Mouse (Mus musculus) heart, embryonic 16.5 days (tissue): ENCODE measurements around the gene Cggbp1. TPM values are rescaled to one million over a fixed set of nuclear protein-coding genes. Genes with fewer than 3 reads are reported as not detected.

Experiments used
- ATAC-seq: fragments of 200-750 bp; cut with Nextera tagmentation; replicated peaks from 2 replicates; pipeline ENCODE4 v1.8.0; 2017; ENCODE audit warnings: moderate number of reproducible peaks; ENCODE audit not compliant: insufficient read depth, low FRiP score; ENCODE audit errors: extremely low read depth
- H3K27ac ChIP-seq: fragments of 300-500 bp; sonication (generic); 2 replicates; pipeline ENCODE4 v1.5.1; 2014; ENCODE audit warnings: mild to moderate bottlenecking, low read length, control low read depth, moderate library complexity
- H3K27me3 ChIP-seq: fragments of 300-500 bp; sonication (generic); 2 replicates; pipeline ENCODE4 v1.6.1; 2014; ENCODE audit warnings: low read length, mixed read lengths; ENCODE audit not compliant: control insufficient read depth, insufficient read depth
- H3K36me3 ChIP-seq: fragments of 300-500 bp; sonication (generic); 2 replicates; pipeline ENCODE4 v1.6.1; 2014; ENCODE audit not compliant: control insufficient read depth, insufficient read depth
- H3K4me1 ChIP-seq: fragments of 300-500 bp; sonication (generic); 2 replicates; pipeline ENCODE4 v1.6.1; 2014; ENCODE audit warnings: low read length, mixed read lengths; ENCODE audit not compliant: control insufficient read depth, insufficient read depth
- H3K4me2 ChIP-seq: fragments of 300-500 bp; sonication (generic); 2 replicates; pipeline ENCODE4 v1.6.1; 2014; ENCODE audit warnings: low read depth, mild to moderate bottlenecking, control low read depth, low read length
- H3K4me3 ChIP-seq: fragments of 300-500 bp; sonication (generic); 2 replicates; pipeline ENCODE4 v1.5.1; 2014; ENCODE audit warnings: mild to moderate bottlenecking, control low read depth, low read length
- H3K9ac ChIP-seq: fragments of 300-500 bp; sonication (generic); 2 replicates; pipeline ENCODE4 v1.6.1; 2014; ENCODE audit warnings: low read length, control low read depth
- H3K9me3 ChIP-seq: fragments of 300-500 bp; sonication (generic); replicated peaks from 2 replicates; pipeline ENCODE4 v1.6.1; 2016; ENCODE audit warnings: low read length; ENCODE audit not compliant: control insufficient read depth
- WGBS: fragments of 180-500 bp; shearing (Covaris S2); extraction: QIAGEN DNeasy Blood & Tissue Kit; methylation state at CpG from one replicate; pipeline ENCODE4 v1.1.7; 2014; 5-methylcytosine and 5-hydroxymethylcytosine counted together
- polyA plus RNA-seq: library from polyadenylated mRNA; unstranded; fragments of >200 nt; fragmentation: Nextera tagmentation; extraction: Ambion mirVana; gene quantifications from 2 replicates; pipeline ENCODE4 v1.2.1, GENCODE M21; 2015

The Cggbp1 gene
- 46.9 and 52.2 TPM in 2 replicates for polyA plus RNA-seq

DNA sequence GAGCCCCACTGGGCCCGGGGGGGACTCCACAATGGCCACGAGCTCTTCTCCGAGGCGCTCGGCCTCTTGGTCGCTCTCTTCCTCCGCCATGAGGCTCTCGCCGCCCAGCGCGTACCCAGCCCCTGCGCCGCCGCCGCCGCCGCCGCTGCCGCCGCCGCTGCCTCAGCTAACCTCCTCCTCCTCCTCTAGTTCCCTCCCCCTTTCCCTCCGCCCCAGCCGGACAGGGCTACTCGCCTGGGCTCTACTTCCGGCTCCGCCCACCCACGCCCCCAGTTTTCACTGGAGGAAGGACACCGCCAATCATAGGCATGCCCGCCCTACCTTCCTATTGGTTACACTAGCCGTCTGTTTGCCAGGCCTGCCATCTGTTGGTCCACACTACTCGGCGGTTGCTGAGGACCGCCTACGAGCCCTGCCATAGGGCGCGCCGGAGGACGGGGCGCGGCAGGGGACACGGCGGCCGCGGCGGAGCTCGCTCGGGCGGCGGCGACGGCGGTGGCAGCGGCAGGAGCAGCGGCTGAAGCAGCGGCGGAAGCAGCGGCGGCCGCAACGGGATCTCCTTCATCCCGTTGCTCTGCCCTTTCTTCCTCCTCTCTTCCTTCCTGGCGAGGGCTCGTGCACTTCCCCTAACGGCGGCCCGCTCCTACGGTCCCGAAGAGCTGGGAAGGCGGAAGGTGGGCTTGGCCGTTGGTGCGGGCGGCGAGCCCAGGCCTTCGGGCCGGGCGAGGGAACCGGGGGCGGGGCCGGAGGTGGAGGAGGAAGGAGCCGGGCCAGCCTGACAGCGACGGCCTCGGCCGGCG lies at the start of gene Cggbp1, which contains the start of gene Zfp654:
Cggbp1 (plus strand) TSS at position 434 of the 800 bp plus-strand sequence.
Zfp654 (minus strand) TSS at position 90 of the 800 bp plus-strand sequence.
- Histone ChIP-seq H3K9ac (peak within 1 kb of the TSS; percentile 95), H3K4me1 (peaks cover 13% of the 10 kb centered on the region), H3K27ac (peak within 1 kb of the TSS; percentile 99), H3K9me3 (no peaks in the 10 kb centered on the region), H3K4me2 (peak within 1 kb of the TSS; percentile 84), H3K27me3 (no peaks in the 10 kb centered on the region), H3K36me3 (peaks cover 12% of the 10 kb centered on the region), H3K4me3 (peak within 1 kb of the TSS; percentile 85)
- ATAC-seq: peak; percentile 100
- WGBS: 0% methylated on average over 70 of the region's 85 CpGs

DNA sequence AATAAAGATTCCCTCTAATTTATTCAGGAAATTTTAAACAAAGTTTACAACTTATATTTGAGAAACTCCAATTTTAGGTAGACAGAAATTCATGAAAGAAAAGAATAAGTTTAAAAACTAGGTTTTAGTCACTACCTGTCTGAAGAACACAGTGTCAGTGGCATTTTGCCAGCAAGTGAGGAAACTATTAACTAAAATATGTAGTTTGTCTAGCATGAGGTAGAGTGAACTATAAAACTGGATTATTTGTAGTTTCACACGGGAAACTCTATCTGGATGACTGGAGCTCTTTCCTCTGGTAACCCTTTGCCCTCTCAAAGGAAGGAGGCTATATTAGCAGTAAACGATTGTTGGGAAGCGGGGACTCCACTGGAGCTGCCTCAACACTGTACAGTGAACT lies 48.8 kb upstream of the Cggbp1 start:
- WGBS: 86% methylated on average over 3 of the region's 3 CpGs
- no peaks in the 10 kb centered on the region for H3K9me3 ChIP-seq
- no peak for ATAC-seq

DNA sequence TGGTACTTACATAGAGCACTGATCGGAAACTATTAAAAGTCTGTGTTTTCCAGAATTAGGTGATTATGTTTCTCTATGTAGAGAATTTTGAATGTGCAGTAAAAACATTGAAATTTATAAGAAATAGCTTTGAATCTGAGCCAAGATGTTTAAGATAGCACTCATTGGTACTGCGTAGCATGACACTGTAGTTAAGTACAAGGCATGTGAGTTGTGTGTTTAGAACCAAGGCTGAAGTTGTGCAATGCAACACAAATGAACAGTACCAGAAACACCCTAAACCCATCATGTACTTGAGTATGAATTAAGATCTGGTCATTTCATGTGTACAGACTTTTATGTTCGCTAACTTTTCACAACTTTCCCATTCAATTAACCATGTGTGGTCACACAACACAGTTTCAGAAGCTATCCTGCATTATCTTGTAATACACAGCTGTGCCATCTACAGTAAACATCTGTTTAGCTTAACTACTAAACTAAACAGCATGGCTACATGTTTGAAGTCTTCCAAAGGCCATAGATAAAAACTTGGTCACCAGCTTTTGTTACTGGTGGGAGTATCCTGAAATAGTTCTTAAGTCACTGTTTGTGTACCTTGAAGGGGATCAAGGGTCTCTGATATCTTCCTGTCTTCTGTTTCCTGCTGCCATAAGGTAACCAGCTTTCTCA lies 34.6 kb upstream of the Cggbp1 start:
- Histone ChIP-seq H3K9me3 (no peaks in the 10 kb centered on the region), H3K27ac (no peak overlapping the region), H3K9ac (no peak overlapping the region), H3K36me3 (peaks cover 7% of the 10 kb centered on the region; the same call in 1 of the 2 replicates), H3K4me2 (no peak overlapping the region), H3K4me1 (no peaks in the 10 kb centered on the region), H3K27me3 (no peaks in the 10 kb centered on the region), H3K4me3 (no peak overlapping the region)
- 89% methylated on average over 3 of the region's 3 CpGs for WGBS
- no peak for ATAC-seq

More for the DNA sequence above, 48.8 kb upstream of the Cggbp1 start:
- H3K9ac ChIP-seq: no peak overlapping the region
- no peak overlapping the region for H3K4me2 ChIP-seq
- no peaks in the 10 kb centered on the region for H3K27me3 ChIP-seq
- no peak overlapping the region for H3K4me3 ChIP-seq
- no peak overlapping the region for H3K27ac ChIP-seq
- peaks cover 6% of the 10 kb centered on the region; the same call in 1 of the 2 replicates for H3K36me3 ChIP-seq
- no peaks in the 10 kb centered on the region for H3K4me1 ChIP-seq

DNA sequence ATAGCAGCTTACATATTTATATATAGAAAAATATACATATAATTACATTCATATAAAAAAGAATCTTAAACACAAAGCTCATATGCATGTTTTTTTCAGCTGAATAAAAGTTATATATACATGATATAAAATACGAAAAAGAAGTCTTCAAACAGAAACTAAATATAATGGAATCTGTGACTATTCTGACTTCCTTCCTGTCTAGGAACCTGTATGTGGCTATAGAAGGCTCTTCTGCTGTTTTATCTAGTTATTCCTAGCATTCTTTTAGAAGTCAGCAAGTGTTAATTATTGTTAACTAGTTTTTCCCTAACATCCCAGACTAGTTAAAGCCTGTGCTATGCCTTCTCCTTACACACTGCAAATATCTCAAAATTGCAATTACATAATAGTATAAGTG lies 27.9 kb upstream of the Cggbp1 start:
- Histone ChIP-seq H3K4me2 (no peak overlapping the region), H3K9ac (no peak overlapping the region), H3K9me3 (no peaks in the 10 kb centered on the region), H3K27me3 (no peaks in the 10 kb centered on the region), H3K4me3 (no peak overlapping the region), H3K27ac (no peak overlapping the region), H3K4me1 (no peaks in the 10 kb centered on the region), H3K36me3 (peaks cover 2% of the 10 kb centered on the region; the same call in 1 of the 2 replicates)
- 79% methylated on average over 1 of the region's 1 CpGs for WGBS
- no peak for ATAC-seq

DNA sequence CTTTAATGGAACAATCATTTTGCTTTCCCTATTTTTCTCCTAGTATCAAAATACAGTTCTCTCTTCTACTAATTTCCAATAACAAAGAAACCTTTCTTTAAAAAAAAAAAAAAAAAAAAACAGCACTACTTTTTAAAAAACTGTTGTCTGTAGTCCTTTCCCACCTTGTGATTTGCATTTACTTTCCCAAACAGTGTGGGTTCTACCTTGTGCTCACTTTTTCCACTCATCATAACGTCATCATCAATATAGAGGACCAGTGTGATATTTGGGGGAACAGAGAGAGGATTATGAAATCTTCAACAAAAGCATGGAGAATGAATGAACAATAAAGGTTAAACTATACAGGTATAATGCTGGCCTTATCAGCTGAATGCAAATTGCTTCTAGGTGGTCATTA lies 27.3 kb upstream of the Cggbp1 start:
- no peak overlapping the region for H3K4me2 ChIP-seq
- no peak overlapping the region for H3K27ac ChIP-seq
- no peak overlapping the region for H3K9ac ChIP-seq
- WGBS: 83% methylated on average over 1 of the region's 1 CpGs
- H3K4me1 ChIP-seq: no peaks in the 10 kb centered on the region
- H3K27me3 ChIP-seq: no peaks in the 10 kb centered on the region
- no peak for ATAC-seq
- peaks cover 2% of the 10 kb centered on the region; the same call in 1 of the 2 replicates for H3K36me3 ChIP-seq
- no peak overlapping the region for H3K4me3 ChIP-seq
- H3K9me3 ChIP-seq: no peaks in the 10 kb centered on the region

DNA sequence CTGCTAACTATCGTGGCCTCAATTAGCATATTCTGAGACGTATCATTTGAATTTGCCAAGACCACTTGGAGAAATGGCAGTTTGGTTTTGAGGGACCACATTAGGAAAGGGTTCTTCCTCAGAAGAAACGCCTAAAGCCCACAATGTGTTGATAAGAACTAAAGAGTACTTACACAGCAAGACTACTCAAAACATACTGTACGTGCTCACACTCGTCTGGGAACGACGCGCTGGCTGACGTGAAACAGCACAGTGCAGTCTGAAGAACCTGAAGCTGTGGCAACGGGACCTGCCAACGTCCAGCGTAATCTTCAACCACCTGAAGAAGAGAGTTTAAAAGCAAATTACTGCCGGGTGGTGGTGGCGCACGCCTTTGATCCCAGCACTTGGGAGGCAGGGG lies 21.5 kb upstream of the Cggbp1 start:
- H3K27ac ChIP-seq: no peak overlapping the region
- no peaks in the 10 kb centered on the region for H3K9me3 ChIP-seq
- H3K4me1 ChIP-seq: no peaks in the 10 kb centered on the region
- no peaks in the 10 kb centered on the region for H3K27me3 ChIP-seq
- no peaks in the 10 kb centered on the region for H3K36me3 ChIP-seq
- no peak for ATAC-seq
- H3K4me3 ChIP-seq: no peak overlapping the region
- WGBS: 54% methylated on average over 15 of the region's 15 CpGs
- no peak overlapping the region for H3K4me2 ChIP-seq
- H3K9ac ChIP-seq: no peak overlapping the region

DNA sequence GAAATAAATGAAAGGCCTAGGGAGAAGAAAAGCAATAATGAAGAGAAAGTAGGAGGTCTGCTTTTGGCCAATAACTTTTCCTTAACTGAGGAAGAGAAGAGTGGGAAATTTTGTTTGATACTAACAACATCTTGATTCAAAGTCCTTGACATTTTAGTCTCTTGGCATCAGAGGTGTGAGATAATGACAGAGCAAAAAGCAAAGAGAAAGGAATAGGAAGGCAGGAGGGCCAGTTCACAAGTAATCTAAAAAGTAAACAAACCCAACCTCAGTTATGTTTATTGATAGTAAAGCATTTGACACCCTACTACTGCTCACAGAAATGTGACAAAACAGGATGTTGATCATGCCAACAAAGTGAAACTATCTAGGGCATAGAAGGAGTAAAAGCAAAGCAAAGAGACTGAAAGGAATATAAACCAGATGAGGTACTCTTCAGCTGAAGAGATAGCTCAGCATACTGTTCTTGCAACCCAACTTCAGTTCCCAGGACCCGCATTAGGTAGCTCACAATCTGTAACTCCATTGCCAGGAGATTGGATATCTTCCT lies 15.7 kb upstream of the Cggbp1 start:
- no peak overlapping the region for H3K27ac ChIP-seq
- no peak for ATAC-seq
- 45% methylated on average over 1 of the region's 1 CpGs for WGBS

DNA sequence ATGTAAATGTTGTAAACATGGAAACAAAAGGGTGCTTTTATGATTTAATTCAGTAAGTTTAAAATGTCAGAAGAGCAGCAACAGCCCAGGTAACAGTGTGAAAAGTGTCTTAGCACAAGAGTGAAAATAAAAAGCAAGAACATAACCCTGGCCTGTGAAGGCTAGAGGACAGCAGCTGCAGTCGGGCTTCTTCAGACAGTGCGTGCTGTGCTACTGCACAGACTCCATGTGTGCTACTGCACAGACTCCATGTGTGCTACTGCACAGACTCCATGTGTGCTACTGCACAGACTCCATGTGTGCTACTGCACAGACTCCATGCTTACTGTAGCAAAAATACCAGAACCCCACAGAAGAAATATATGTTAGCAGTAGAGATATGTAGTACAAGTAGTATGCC lies 15.1 kb upstream of the Cggbp1 start:
- ATAC-seq: no peak
- Histone ChIP-seq H3K36me3 (no peaks in the 10 kb centered on the region), H3K9ac (no peak overlapping the region), H3K9me3 (no peaks in the 10 kb centered on the region), H3K4me2 (no peak overlapping the region), H3K4me1 (peaks cover 8% of the 10 kb centered on the region), H3K27ac (no peak overlapping the region), H3K27me3 (no peaks in the 10 kb centered on the region), H3K4me3 (no peak overlapping the region)
- 82% methylated on average over 2 of the region's 2 CpGs for WGBS

More for the DNA sequence above, 15.7 kb upstream of the Cggbp1 start:
- Histone ChIP-seq H3K9ac (no peak overlapping the region), H3K4me3 (no peak overlapping the region), H3K4me2 (no peak overlapping the region), H3K4me1 (peaks cover 7% of the 10 kb centered on the region), H3K27me3 (no peaks in the 10 kb centered on the region), H3K36me3 (no peaks in the 10 kb centered on the region), H3K9me3 (no peaks in the 10 kb centered on the region)
